Comparison of ENCODE assay signal across 19 mouse cellular contexts in the genomic region with DNA sequence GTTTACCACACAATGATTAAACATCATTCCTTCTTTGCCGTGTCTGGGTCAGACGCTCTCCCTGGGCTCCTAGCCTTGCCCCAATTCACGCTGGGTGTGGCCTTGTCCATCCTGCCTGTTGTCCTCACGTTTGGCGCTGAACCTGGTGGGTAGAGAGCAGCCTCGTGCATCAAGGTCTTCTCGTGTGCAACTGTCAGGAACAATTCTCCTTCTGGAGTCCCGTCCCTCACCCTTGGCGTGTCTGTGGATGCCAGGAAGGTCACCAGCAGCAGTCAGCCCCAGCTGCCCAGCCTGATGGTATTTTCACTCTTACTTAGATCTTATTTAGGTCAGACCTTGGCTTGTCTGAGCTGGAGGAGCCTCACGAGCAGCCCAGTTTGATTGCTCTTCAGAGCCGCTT. TPM values are rescaled to one million over a fixed set of nuclear protein-coding genes. Genes with fewer than 3 reads are reported as not detected.
DNase-seq lines count a peak whose midpoint lies in the region; ATAC-seq lines count a peak whose summit lies in the region.
"Had no signal": no experiment of that assay in that cellular context is flagged by ENCODE, and none has a peak within 500 bp of the region (broad histone marks: within the 10 kb centered on the region; RNA-seq: fewer than 3 reads in every experiment).

No protein-coding gene starts in this region.

- no peaks in the 10 kb centered on the region for H3K36me3 ChIP-seq in heart, embryonic 16.5 days (ENCODE audit: control insufficient read depth, insufficient read depth)
- H3K36me3 ChIP-seq in midbrain, embryonic 15.5 days (replicated peaks): no peaks in the 10 kb centered on the region
- H3K36me3 ChIP-seq: embryonic facial prominence, embryonic 13.5 days; neural tube, embryonic 12.5 days had no signal

- peaks cover 23% of the 10 kb centered on the region for H3K4me1 ChIP-seq in heart, embryonic 16.5 days (ENCODE audit: control insufficient read depth, insufficient read depth, low read length)
- peaks cover 37% of the 10 kb centered on the region for H3K4me1 ChIP-seq in midbrain, embryonic 15.5 days

- H3K9me3 ChIP-seq in heart, embryonic 16.5 days (replicated peaks; ENCODE audit: control insufficient read depth, low read length): no peaks in the 10 kb centered on the region
- H3K9me3 ChIP-seq in midbrain, embryonic 15.5 days: no peaks in the 10 kb centered on the region
- H3K9me3 ChIP-seq: embryonic facial prominence, embryonic 13.5 days; neural tube, embryonic 12.5 days had no signal

- H3K4me2 ChIP-seq in heart, embryonic 16.5 days (ENCODE audit: low read depth, low read length): no peak overlapping the region
- H3K4me2 ChIP-seq in midbrain, embryonic 15.5 days: no peak overlapping the region
- H3K4me2 ChIP-seq: embryonic facial prominence, embryonic 13.5 days; lung, embryonic 14.5 days; neural tube, embryonic 12.5 days had no signal

- intact Hi-C loops in left cerebral cortex, postnatal 25 days (cut with DNase I): no loop called here

- WGBS in heart, embryonic 16.5 days: 68% methylated on average over 11 of the region's 11 CpGs
- 70% methylated on average over 11 of the region's 11 CpGs for WGBS in midbrain, embryonic 15.5 days

- no peak for DNase-seq in heart, postnatal 4 days
- DNase-seq in ovary, adult 18-20 months (ENCODE audit: low spot score): peak; percentile 54
- DNase-seq in ovary, postnatal 10 days (ENCODE audit: low spot score): no peak
- DNase-seq in adrenal gland, postnatal 25 days: peak; percentile 26
- no peak for DNase-seq in cerebellum, postnatal 25 days
- no peak for DNase-seq in left cerebral cortex, postnatal 25 days (ENCODE audit: low spot score in 2 of 2)
- DNase-seq: cerebellum, adult 18-20 months; gastrocnemius, postnatal 36 days; kidney, adult 11 months; kidney, postnatal 10 days; lung, postnatal 4 days; spleen, adult 18-20 months; thymus, adult 2 months had no signal

- no peaks in the 10 kb centered on the region for H3K27me3 ChIP-seq in heart, embryonic 16.5 days (ENCODE audit: control insufficient read depth, insufficient read depth, low read length)
- no peaks in the 10 kb centered on the region for H3K27me3 ChIP-seq in midbrain, embryonic 15.5 days (replicated peaks)
- H3K27me3 ChIP-seq: neural tube, embryonic 12.5 days had no signal

- H3K9ac ChIP-seq in heart, embryonic 16.5 days (ENCODE audit: low read length): no peak overlapping the region
- H3K9ac ChIP-seq in midbrain, embryonic 15.5 days: no peak overlapping the region
- H3K9ac ChIP-seq: embryonic facial prominence, embryonic 13.5 days; lung, embryonic 14.5 days; neural tube, embryonic 12.5 days had no signal

- peak overlapping the region; percentile 70; the same call in 1 of the 2 replicates for H3K27ac ChIP-seq in heart, embryonic 16.5 days (ENCODE audit: low read length)
- H3K27ac ChIP-seq in midbrain, embryonic 15.5 days: peak overlapping the region; percentile 45
- H3K27ac ChIP-seq: embryonic facial prominence, embryonic 13.5 days; hindbrain, postnatal 0 days; neural tube, embryonic 12.5 days had no signal

- ATAC-seq in heart, embryonic 16.5 days (replicated peaks; ENCODE audit: extremely low read depth, insufficient read depth, low FRiP score): no peak
- ATAC-seq in midbrain, embryonic 15.5 days (replicated peaks): no peak
- ATAC-seq: hindbrain, postnatal 0 days had no signal

- no peak overlapping the region for H3K4me3 ChIP-seq in heart, embryonic 16.5 days (ENCODE audit: low read length)
- H3K4me3 ChIP-seq in midbrain, embryonic 15.5 days: no peak overlapping the region
- H3K4me3 ChIP-seq: embryonic facial prominence, embryonic 13.5 days; neural tube, embryonic 12.5 days had no signal

RNA-seq across cellular contexts. Expression of a gene that starts 33.3 kb away (rescaled TPM):
- polyA plus RNA-seq in heart, embryonic 16.5 days (2015; fragmentation: Nextera tagmentation; extraction: Ambion mirVana): 13.2 and 15.5 TPM in 2 replicates
- 100 to 1,000 TPM; 172 to 177 TPM for total RNA-seq in heart, postnatal 4 days (2021)
- total RNA-seq in adrenal gland, postnatal 25 days (2021): 18.0 and 18.8 TPM in 2 replicates
- polyA plus RNA-seq in midbrain, embryonic 15.5 days (2015; fragmentation: Nextera tagmentation; extraction: Ambion mirVana): 4.2 and 5.4 TPM in 2 replicates
- total RNA-seq in left cerebral cortex, postnatal 25 days (2021): 10 to 100 TPM; 25.1 to 27.3 TPM

RNA-seq across cellular contexts. Expression of a gene that starts 58.7 kb away (rescaled TPM):
- 8.3 and 21.6 TPM in 2 replicates for polyA plus RNA-seq in heart, embryonic 16.5 days (2015; fragmentation: Nextera tagmentation; extraction: Ambion mirVana)
- 1 to 10 TPM; 1.6 to 2.4 TPM for total RNA-seq in heart, postnatal 4 days (2021)
- 1.9 and 3.6 TPM in 2 replicates for total RNA-seq in adrenal gland, postnatal 25 days (2021)
- 0.86 and 0.89 TPM in 2 replicates for polyA plus RNA-seq in midbrain, embryonic 15.5 days (2015; fragmentation: Nextera tagmentation; extraction: Ambion mirVana)
- 1 to 10 TPM; 4.6 to 6.3 TPM for total RNA-seq in left cerebral cortex, postnatal 25 days (2021)

Comparison
In these comparisons a context has a peak if more than half of its experiments do, and no peak if none do; other contexts are left out.
1. DNase-seq: peak in ovary, adult 18-20 months (single experiment) and adrenal gland, postnatal 25 days (single experiment); none in heart, postnatal 4 days (single experiment), ovary, postnatal 10 days (single experiment), cerebellum, postnatal 25 days (0 of 2) and left cerebral cortex, postnatal 25 days (0 of 2).